Mouse (Mus musculus) heart, embryonic 10.5 days (tissue): Measurements from ENCODE around the gene Cox7c. TPM values are rescaled to one million over a fixed set of nuclear protein-coding genes. Genes with fewer than 3 reads are reported as not detected.
"Not testable (repeated sequence)": the region's sequence is repeated elsewhere in the genome, so short reads cannot be mapped to it uniquely, and the experiment has no call there.

Experiments
- DNase-seq: peaks from one replicate; pipeline ENCODE4 v3.0.0-alpha.2; 2017; ENCODE audit warnings: low spot score
- H3K27ac ChIP-seq: fragments of 300-500 bp; sonication (generic); 2 replicates; pipeline ENCODE4 v1.5.1; 2016; ENCODE audit warnings: mild to moderate bottlenecking
- H3K27me3 ChIP-seq: fragments of 300-500 bp; sonication (generic); 2 replicates; pipeline ENCODE4 v1.6.1; 2016; ENCODE audit warnings: mild to moderate bottlenecking; ENCODE audit not compliant: poor library complexity, insufficient read depth, severe bottlenecking
- H3K36me3 ChIP-seq: fragments of 300-500 bp; sonication (generic); 2 replicates; pipeline ENCODE4 v1.6.1; 2016; ENCODE audit warnings: mild to moderate bottlenecking, moderate library complexity
- H3K4me1 ChIP-seq: fragments of 300-500 bp; sonication (generic); 2 replicates; pipeline ENCODE4 v1.6.1; 2016; ENCODE audit warnings: mild to moderate bottlenecking
- H3K4me3 ChIP-seq: fragments of 300-500 bp; sonication (generic); 2 replicates; pipeline ENCODE4 v1.5.1; 2016; ENCODE audit warnings: mild to moderate bottlenecking, moderate library complexity
- H3K9me3 ChIP-seq: fragments of 300-500 bp; sonication (generic); 2 replicates; pipeline ENCODE4 v1.6.1; 2016; ENCODE audit warnings: mild to moderate bottlenecking, moderate library complexity
- WGBS: fragments of 180-500 bp; shearing (Covaris S2); methylation state at CpG from one replicate; pipeline ENCODE4 v1.1.7; 2016; 5-methylcytosine and 5-hydroxymethylcytosine counted together
- polyA plus RNA-seq: library from polyadenylated mRNA; unstranded; fragments of >200 nt; fragmentation: Nextera tagmentation; extraction: Ambion mirVana; gene quantifications from 2 replicates; pipeline ENCODE4 v1.2.1, GENCODE M21; 2016

The Cox7c gene
- 748 and 944 TPM in 2 replicates for polyA plus RNA-seq

DNA sequence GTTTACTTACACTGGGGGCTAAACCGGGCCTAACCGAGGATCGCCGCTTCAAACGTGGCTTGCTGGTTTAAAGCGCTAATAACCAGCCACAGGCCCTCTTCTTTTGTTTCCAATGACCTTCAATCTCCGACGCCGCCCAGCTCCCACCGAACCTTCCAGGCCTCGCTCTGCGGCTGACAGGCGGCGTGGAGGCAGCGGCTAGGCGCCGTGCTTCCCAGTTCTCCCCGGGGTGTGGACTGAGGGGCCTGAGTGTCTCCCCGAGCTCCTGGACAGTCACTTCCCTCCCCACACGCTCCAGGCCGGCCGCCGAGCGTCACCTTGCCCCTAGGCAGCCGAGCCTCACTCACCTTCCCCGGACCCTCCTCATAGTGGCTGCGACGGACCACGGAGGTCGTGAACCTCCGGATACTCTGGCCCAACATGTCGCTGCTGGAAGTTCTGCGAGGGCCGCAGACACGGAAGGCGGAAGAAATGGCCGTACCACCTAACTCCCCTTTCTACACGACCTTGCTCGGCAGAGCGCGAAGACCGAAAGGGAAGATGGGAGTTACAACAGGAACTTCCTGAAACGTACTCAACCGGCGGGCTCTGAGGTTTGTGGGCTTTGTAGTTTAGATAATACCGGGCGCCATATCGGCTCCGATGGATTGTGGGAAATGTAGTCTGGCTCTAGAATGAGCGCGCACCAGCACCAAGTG lies at the start of gene Cox7c:
TSS of gene Cox7c (minus strand) at position 651 of the 698 bp plus-strand sequence.
- DNase-seq = peak; percentile 96
- no peaks in the 10 kb centered on the region for H3K4me1 ChIP-seq
- peak within 1 kb of the TSS; percentile 96 for H3K4me3 ChIP-seq
- WGBS = under 1% methylated on average over 51 of the region's 51 CpGs
- H3K27me3 ChIP-seq = no peaks in the 10 kb centered on the region
- peak within 1 kb of the TSS; percentile 99 for H3K27ac ChIP-seq
- H3K36me3 ChIP-seq = peaks cover 28% of the 10 kb centered on the region
- no peaks in the 10 kb centered on the region for H3K9me3 ChIP-seq

GRCm38 (mm10) chr13:86068011-86068724 lies 21.5 kb upstream of the Cox7c start:
- no peak overlapping the region for H3K4me3 ChIP-seq
- H3K27me3 ChIP-seq = no peaks in the 10 kb centered on the region
- WGBS = 63% methylated on average over 3 of the region's 3 CpGs
- H3K9me3 ChIP-seq = no peaks in the 10 kb centered on the region
- H3K4me1 ChIP-seq = no peaks in the 10 kb centered on the region
- H3K27ac ChIP-seq = no peak overlapping the region
- H3K36me3 ChIP-seq = no peaks in the 10 kb centered on the region
- no peak for DNase-seq

- Histone ChIP-seq H3K4me3 (no peak overlapping the region), H3K36me3 (no peaks in the 10 kb centered on the region), H3K27ac (no peak overlapping the region), H3K27me3 (no peaks in the 10 kb centered on the region), H3K4me1 (no peaks in the 10 kb centered on the region), H3K9me3 (no peaks in the 10 kb centered on the region)
- no peak for DNase-seq
Measured at GRCm38 (mm10) chr13:86067508-86067907, 20.8 kb upstream of the Cox7c start.

GRCm38 (mm10) chr13:86054091-86054490 lies 7.4 kb upstream of the Cox7c start:
- not testable (repeated sequence) for H3K36me3 ChIP-seq, H3K9me3 ChIP-seq, H3K4me3 ChIP-seq, H3K27me3 ChIP-seq, H3K27ac ChIP-seq, H3K4me1 ChIP-seq, DNase-seq
- 17% methylated on average over 8 of the region's 8 CpGs for WGBS

DNA sequence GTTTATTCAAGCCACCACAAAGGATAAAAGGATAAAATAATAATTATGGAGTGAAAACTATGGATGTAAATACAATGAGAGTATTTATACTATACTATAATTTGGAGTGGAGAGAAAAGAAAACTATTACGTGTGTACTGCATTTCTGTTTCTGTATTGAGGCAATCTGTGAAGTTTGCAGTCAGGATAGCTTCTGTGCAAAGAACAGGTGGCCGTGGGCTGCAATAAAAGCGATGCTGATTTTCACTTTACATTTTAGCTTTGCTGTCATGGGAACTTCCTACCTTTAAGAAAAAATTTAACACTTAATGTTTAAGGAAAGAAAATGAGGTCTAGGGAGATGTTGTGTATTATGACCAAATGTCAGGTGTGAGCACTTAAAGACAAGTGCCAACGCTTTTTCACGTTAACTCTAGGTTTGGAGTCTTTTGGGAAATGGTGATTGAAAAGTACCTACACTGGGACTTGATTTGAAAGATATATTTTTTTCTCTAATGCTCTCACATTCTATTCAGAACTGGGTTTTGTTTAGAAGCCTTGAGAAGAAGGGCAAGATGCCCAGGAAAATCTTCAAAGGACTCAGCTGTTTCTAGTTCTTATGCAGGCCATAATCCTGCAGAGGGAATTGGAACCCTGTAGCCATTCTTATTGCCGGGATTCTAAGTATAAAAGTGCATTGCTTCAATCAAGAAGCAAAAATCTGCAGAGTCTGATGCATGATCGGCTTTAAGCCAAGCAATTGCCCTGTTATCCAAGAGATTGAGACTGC lies 41.6 kb downstream of the Cox7c start:
- H3K27ac ChIP-seq = no peak overlapping the region
- H3K4me1 ChIP-seq = no peaks in the 10 kb centered on the region
- no peak overlapping the region for H3K4me3 ChIP-seq
- H3K9me3 ChIP-seq = no peaks in the 10 kb centered on the region
- no peaks in the 10 kb centered on the region for H3K27me3 ChIP-seq
- no peaks in the 10 kb centered on the region for H3K36me3 ChIP-seq
- no peak for DNase-seq
- WGBS = 75% methylated on average over 7 of the region's 7 CpGs
